ENCODE assay signal across 14 mouse cellular contexts in the genomic region with DNA sequence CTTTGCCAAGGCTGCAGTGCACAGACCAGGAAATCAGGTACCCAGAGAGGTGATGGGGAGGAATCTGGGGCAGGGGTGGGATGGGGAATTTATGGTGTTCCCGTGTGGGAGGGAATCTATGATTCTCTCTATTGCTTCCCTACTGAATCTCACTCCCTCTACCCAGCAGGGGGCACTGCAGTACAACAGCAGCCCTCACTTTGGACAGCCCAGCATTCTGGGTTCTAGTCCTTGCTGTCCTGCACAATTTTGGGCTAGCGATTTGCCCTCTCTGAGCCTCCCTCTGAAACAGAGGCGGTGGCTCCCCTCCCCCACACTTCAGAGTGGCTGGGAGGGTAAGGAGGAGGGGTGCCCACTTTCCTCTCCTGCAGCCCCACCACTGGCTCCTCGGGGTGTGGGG. TPM values are rescaled to one million over a fixed set of nuclear protein-coding genes. Genes with fewer than 3 reads are reported as not detected.
A peak's percentile ranks its signal among the peaks of the same experiment; 100 is the strongest.
DNase-seq lines count a peak whose midpoint lies in the region; ATAC-seq and TF ChIP-seq lines count a peak whose summit lies in the region.
"Had no signal": no experiment of that assay in that cellular context is flagged by ENCODE, and none has a peak within 500 bp of the region (broad histone marks: within the 10 kb centered on the region; RNA-seq: fewer than 3 reads in every experiment).

No protein-coding gene starts in this region.

- H3K4me2 ChIP-seq in kidney, postnatal 0 days (ENCODE audit: low read length): no peak overlapping the region
- no peak overlapping the region for H3K4me2 ChIP-seq in kidney, embryonic 15.5 days
- H3K4me2 ChIP-seq in liver, embryonic 14.5 days (ENCODE audit: low read depth): no peak overlapping the region
- H3K4me2 ChIP-seq: embryonic facial prominence, embryonic 13.5 days; midbrain, embryonic 13.5 days had no signal

- no peaks in the 10 kb centered on the region for H3K9me3 ChIP-seq in kidney, postnatal 0 days (replicated peaks; ENCODE audit: low read length)
- no peaks in the 10 kb centered on the region for H3K9me3 ChIP-seq in kidney, embryonic 15.5 days (replicated peaks)
- H3K9me3 ChIP-seq in liver, embryonic 14.5 days (ENCODE audit: control insufficient read depth, low read length): no peaks in the 10 kb centered on the region
- H3K9me3 ChIP-seq: embryonic facial prominence, embryonic 13.5 days; heart, embryonic 10.5 days; midbrain, embryonic 13.5 days had no signal

- no peaks in the 10 kb centered on the region for H3K36me3 ChIP-seq in kidney, postnatal 0 days (ENCODE audit: insufficient read depth, low read length)
- no peaks in the 10 kb centered on the region for H3K36me3 ChIP-seq in kidney, embryonic 15.5 days
- no peaks in the 10 kb centered on the region for H3K36me3 ChIP-seq in liver, embryonic 14.5 days (replicated peaks; ENCODE audit: control insufficient read depth, insufficient read depth, low read depth)
- H3K36me3 ChIP-seq: embryonic facial prominence, embryonic 13.5 days; heart, embryonic 10.5 days; midbrain, embryonic 13.5 days had no signal

- no peak overlapping the region for H3K9ac ChIP-seq in kidney, postnatal 0 days (ENCODE audit: low read depth, low read length)
- no peak overlapping the region for H3K9ac ChIP-seq in kidney, embryonic 15.5 days
- no peak overlapping the region for H3K9ac ChIP-seq in liver, embryonic 14.5 days (replicated peaks)
- H3K9ac ChIP-seq: embryonic facial prominence, embryonic 13.5 days; midbrain, embryonic 13.5 days had no signal

- H3K4me3 ChIP-seq in kidney, postnatal 0 days (replicated peaks; ENCODE audit: low read depth, low read length): no peak overlapping the region
- H3K4me3 ChIP-seq in kidney, embryonic 15.5 days (replicated peaks): no peak overlapping the region
- H3K4me3 ChIP-seq in liver, embryonic 14.5 days (ENCODE audit: insufficient read depth in 1 of 2, low read depth in 2 of 2, low read length in 2 of 2): no peak overlapping the region
- H3K4me3 ChIP-seq: embryonic facial prominence, embryonic 13.5 days; heart, embryonic 10.5 days; midbrain, embryonic 13.5 days had no signal

- TF ChIP-seq EP300 in liver, embryonic 14.5 days (IDR thresholded peaks at IDR 0.05; ENCODE audit: low read depth): no peak

- ATAC-seq in kidney, postnatal 0 days (replicated peaks; ENCODE audit: low FRiP score, low read depth): no peak
- no peak for ATAC-seq in kidney, embryonic 15.5 days (replicated peaks; ENCODE audit: low FRiP score)
- no peak for ATAC-seq in liver, embryonic 14.5 days (ENCODE audit: insufficient read depth)
- ATAC-seq: intestine, embryonic 16.5 days; midbrain, embryonic 13.5 days had no signal

- WGBS in kidney, postnatal 0 days: 42% methylated on average over 4 of the region's 4 CpGs
- 40% methylated on average over 4 of the region's 4 CpGs for WGBS in kidney, embryonic 15.5 days
- 30% methylated on average over 4 of the region's 4 CpGs for WGBS in liver, embryonic 14.5 days (ENCODE audit: insufficient replicate concordance)

- peak; percentile 21; the same call in 1 of the 2 replicates for TF ChIP-seq CTCF in kidney, postnatal 0 days (IDR thresholded peaks at IDR 0.05; ENCODE audit: low read depth)
- peak; percentile 63 for TF ChIP-seq CTCF in liver, embryonic 14.5 days (IDR thresholded peaks at IDR 0.05; ENCODE audit: low read depth)

- H3K27me3 ChIP-seq in kidney, postnatal 0 days (ENCODE audit: insufficient read depth, low read length): peaks cover 23% of the 10 kb centered on the region
- peaks cover 61% of the 10 kb centered on the region for H3K27me3 ChIP-seq in kidney, embryonic 15.5 days
- peaks cover 16% of the 10 kb centered on the region for H3K27me3 ChIP-seq in liver, embryonic 14.5 days (ENCODE audit: control insufficient read depth, insufficient read depth, low read length)

- peak; percentile 51 to 57 for DNase-seq in cerebellum, postnatal 10 days
- DNase-seq in cerebellum, adult 18-20 months: no peak
- DNase-seq in kidney, postnatal 0 days (ENCODE audit: low spot score): no peak
- peak; percentile 61 for DNase-seq in right cerebral cortex, postnatal 14 days
- no peak for DNase-seq in right cerebral cortex, adult 18-20 months
- no peak for DNase-seq in liver, embryonic 14.5 days (ENCODE audit: low read depth in 3 of 3, low spot score in 3 of 3)
- DNase-seq in urinary bladder, postnatal 4 days (ENCODE audit: low spot score in 2 of 2): no peak

- peaks cover 6% of the 10 kb centered on the region; the same call in 1 of the 2 replicates for H3K4me1 ChIP-seq in kidney, postnatal 0 days (replicated peaks; ENCODE audit: insufficient read depth, low read length)
- H3K4me1 ChIP-seq in kidney, embryonic 15.5 days: peaks cover 7% of the 10 kb centered on the region; the same call in 1 of the 2 replicates
- no peaks in the 10 kb centered on the region for H3K4me1 ChIP-seq in liver, embryonic 14.5 days (replicated peaks; ENCODE audit: control insufficient read depth in 2 of 2, insufficient read depth in 2 of 2, low read length in 1 of 2)

- H3K27ac ChIP-seq in kidney, postnatal 0 days: no peak overlapping the region
- H3K27ac ChIP-seq in kidney, embryonic 15.5 days: no peak overlapping the region
- H3K27ac ChIP-seq in liver, embryonic 14.5 days: no peak overlapping the region
- H3K27ac ChIP-seq: embryonic facial prominence, embryonic 13.5 days; heart, embryonic 10.5 days; midbrain, embryonic 13.5 days had no signal

RNA-seq across cellular contexts. Expression of gene Gas2l2, which starts 8.9 kb away (rescaled TPM):
- not detected in 2 replicates for polyA plus RNA-seq in kidney, postnatal 0 days (2015; fragmentation: Nextera tagmentation; extraction: Ambion mirVana)
- not detected in 2 replicates for polyA plus RNA-seq in kidney, embryonic 15.5 days (2015; fragmentation: Nextera tagmentation; extraction: Ambion mirVana)
- polyA plus RNA-seq in liver, embryonic 14.5 days (2012; rRNA removed): not detected in 2 replicates
- not detected in 2 replicates for polyA plus RNA-seq in liver, embryonic 14.5 days (2014; fragmentation: Nextera tagmentation; extraction: Ambion mirVana)
- polyA plus RNA-seq: C2C12; frontal cortex, adult 2 months had no signal

RNA-seq across cellular contexts. Expression of gene Rasl10b, which starts 11.4 kb away (rescaled TPM):
- 0.38 and 0.49 TPM in 2 replicates for polyA plus RNA-seq in kidney, postnatal 0 days (2015; fragmentation: Nextera tagmentation; extraction: Ambion mirVana)
- polyA plus RNA-seq in kidney, embryonic 15.5 days (2015; fragmentation: Nextera tagmentation; extraction: Ambion mirVana): 1.0 and 1.6 TPM in 2 replicates
- polyA plus RNA-seq in liver, embryonic 14.5 days (2012; rRNA removed): 0.31 and 0.35 TPM in 2 replicates
- 0.06 and 0.13 TPM in 2 replicates for polyA plus RNA-seq in liver, embryonic 14.5 days (2014; fragmentation: Nextera tagmentation; extraction: Ambion mirVana)

RNA-seq across cellular contexts. Expression of gene 1700020L24Rik, which starts 17.1 kb away (rescaled TPM):
- 0.22 TPM in 1 of 2 replicates, not detected in the other for polyA plus RNA-seq in kidney, postnatal 0 days (2015; fragmentation: Nextera tagmentation; extraction: Ambion mirVana)
- 0.35 TPM in 1 of 2 replicates, not detected in the other for polyA plus RNA-seq in kidney, embryonic 15.5 days (2015; fragmentation: Nextera tagmentation; extraction: Ambion mirVana)
- polyA plus RNA-seq in liver, embryonic 14.5 days (2012; rRNA removed): 2.1 and 2.8 TPM in 2 replicates
- polyA plus RNA-seq in liver, embryonic 14.5 days (2014; fragmentation: Nextera tagmentation; extraction: Ambion mirVana): 1.6 and 1.9 TPM in 2 replicates
- polyA plus RNA-seq: midbrain, embryonic 13.5 days had no signal

RNA-seq across cellular contexts. Expression of gene Mmp28, which starts 42.5 kb away (rescaled TPM):
- polyA plus RNA-seq in kidney, postnatal 0 days (2015; fragmentation: Nextera tagmentation; extraction: Ambion mirVana): 1.9 and 2.2 TPM in 2 replicates
- 1.3 and 1.4 TPM in 2 replicates for polyA plus RNA-seq in kidney, embryonic 15.5 days (2015; fragmentation: Nextera tagmentation; extraction: Ambion mirVana)
- 0.31 and 0.34 TPM in 2 replicates for polyA plus RNA-seq in liver, embryonic 14.5 days (2012; rRNA removed)
- polyA plus RNA-seq in liver, embryonic 14.5 days (2014; fragmentation: Nextera tagmentation; extraction: Ambion mirVana): 0.10 and 0.24 TPM in 2 replicates

RNA-seq across cellular contexts. Expression of gene Taf15, which starts 52.5 kb away (rescaled TPM):
- 5.7 and 6.7 TPM in 2 replicates for polyA plus RNA-seq in kidney, postnatal 0 days (2015; fragmentation: Nextera tagmentation; extraction: Ambion mirVana)
- polyA plus RNA-seq in kidney, embryonic 15.5 days (2015; fragmentation: Nextera tagmentation; extraction: Ambion mirVana): 13.6 and 17.1 TPM in 2 replicates
- 18.4 and 43.1 TPM in 2 replicates for polyA plus RNA-seq in liver, embryonic 14.5 days (2012; rRNA removed)
- 1.9 and 2.2 TPM in 2 replicates for polyA plus RNA-seq in liver, embryonic 14.5 days (2014; fragmentation: Nextera tagmentation; extraction: Ambion mirVana)

Comparison
In these comparisons a context has a peak if more than half of its experiments do, and no peak if none do; other contexts are left out.
1. DNase-seq: peak in cerebellum, postnatal 10 days (2 of 2) and right cerebral cortex, postnatal 14 days (single experiment); none in cerebellum, adult 18-20 months (0 of 2), kidney, postnatal 0 days (single experiment), right cerebral cortex, adult 18-20 months (single experiment), liver, embryonic 14.5 days (0 of 3) and urinary bladder, postnatal 4 days (0 of 2).